Mouse (Mus musculus) hindbrain, embryonic 16.5 days (tissue): ENCODE results near the gene Tyw3. TPM values are rescaled to one million over a fixed set of nuclear protein-coding genes. Genes with fewer than 3 reads are reported as not detected.

Experiments
- polyA plus RNA-seq: library from polyadenylated mRNA; unstranded; fragments of >200 nt; fragmentation: Nextera tagmentation; extraction: Ambion mirVana; gene quantifications from 2 replicates; pipeline ENCODE4 v1.2.1, GENCODE M21; 2015

The Tyw3 gene
- polyA plus RNA-seq, 1 experiment from 2014 or later: 17.0 TPM

Other genes with a start within 250 kb of the Tyw3 start
- gene Cryz, start 393 bp downstream of the Tyw3 start, polyA plus RNA-seq: 10.7 and 11.9 TPM in 2 replicates
- gene Erich3, start 66.8 kb upstream of the Tyw3 start, polyA plus RNA-seq: 2.3 and 2.4 TPM in 2 replicates